In genomic region chr11:117357916-117358639, GRCm38 (mm10) we compare ENCODE assay signal across 8 mouse cellular contexts.
DNase-seq lines count a peak whose midpoint lies in the region; ATAC-seq and TF ChIP-seq lines count a peak whose summit lies in the region.

No protein-coding gene starts in this region.

- H3K27ac ChIP-seq in embryonic facial prominence, embryonic 13.5 days = peak overlapping the region; percentile 55; the same call in 1 of the 2 replicates
- no peak overlapping the region for H3K27ac ChIP-seq in kidney, embryonic 14.5 days (ENCODE audit: low read depth, low read length)
- no peak overlapping the region for H3K27ac ChIP-seq in limb, embryonic 14.5 days (replicated peaks; ENCODE audit: low read depth, low read length)

- DNase-seq in 416B (ENCODE audit: low read depth) = peak; percentile 93
- DNase-seq in adrenal gland, postnatal 36 days = peak; percentile 92 to 94
- peak; percentile 94 for DNase-seq in heart, adult 8-10 months (ENCODE audit: low spot score)
- peak; percentile 99 for DNase-seq in limb, embryonic 14.5 days (ENCODE audit: low spot score)
- DNase-seq in monocyte, adult 2 months (ENCODE audit: low read depth in 1 of 2, low spot score in 2 of 2) = peak; percentile 62 to 82
- DNase-seq in spleen, postnatal 36 days (ENCODE audit: low spot score in 2 of 2) = peak; percentile 85 to 91

- H3K36me3 ChIP-seq in embryonic facial prominence, embryonic 13.5 days = peaks cover 95% of the 10 kb centered on the region
- H3K36me3 ChIP-seq in kidney, embryonic 14.5 days (ENCODE audit: control insufficient read depth, insufficient read depth, low read length) = peaks cover 89% of the 10 kb centered on the region
- peaks cover 94% of the 10 kb centered on the region for H3K36me3 ChIP-seq in limb, embryonic 14.5 days (ENCODE audit: control insufficient read depth, insufficient read depth, low read length)

- no peak overlapping the region for H3K4me3 ChIP-seq in embryonic facial prominence, embryonic 13.5 days
- H3K4me3 ChIP-seq in kidney, embryonic 14.5 days (ENCODE audit: low read length) = no peak overlapping the region
- H3K4me3 ChIP-seq in limb, embryonic 14.5 days (replicated peaks; ENCODE audit: low read length) = no peak overlapping the region

- WGBS in embryonic facial prominence, embryonic 13.5 days = 35% methylated on average over 8 of the region's 8 CpGs
- 37% methylated on average over 8 of the region's 8 CpGs for whole genome bisulfite sequencing in kidney, embryonic 14.5 days
- 43% methylated on average over 8 of the region's 8 CpGs for WGBS in limb, embryonic 14.5 days

- 0 out of 2 replicates have a peak, but pooled peaks have one; percentile 46 for TF ChIP-seq POLR2A in limb, embryonic 14.5 days (IDR thresholded peaks at IDR 0.05; ENCODE audit: borderline replicate concordance, extremely low read depth, insufficient read depth, insufficient read length)

- H3K9me3 ChIP-seq in embryonic facial prominence, embryonic 13.5 days = no peaks in the 10 kb centered on the region
- no peaks in the 10 kb centered on the region for H3K9me3 ChIP-seq in kidney, embryonic 14.5 days (ENCODE audit: control insufficient read depth, low read length)
- no peaks in the 10 kb centered on the region for H3K9me3 ChIP-seq in limb, embryonic 14.5 days (ENCODE audit: control insufficient read depth, low read length)

- H3K27me3 ChIP-seq in embryonic facial prominence, embryonic 13.5 days = no peaks in the 10 kb centered on the region
- no peaks in the 10 kb centered on the region for H3K27me3 ChIP-seq in kidney, embryonic 14.5 days (ENCODE audit: control insufficient read depth, insufficient read depth, low read length)
- no peaks in the 10 kb centered on the region for H3K27me3 ChIP-seq in limb, embryonic 14.5 days (ENCODE audit: control insufficient read depth, insufficient read depth, low read length)

- peaks cover 17% of the 10 kb centered on the region for H3K4me1 ChIP-seq in embryonic facial prominence, embryonic 13.5 days
- H3K4me1 ChIP-seq in kidney, embryonic 14.5 days (ENCODE audit: control insufficient read depth, insufficient read depth, low read length) = no peaks in the 10 kb centered on the region
- H3K4me1 ChIP-seq in limb, embryonic 14.5 days (ENCODE audit: control insufficient read depth, insufficient read depth, low read length) = no peaks in the 10 kb centered on the region; the same call in 1 of the 2 replicates

- H3K9ac ChIP-seq in embryonic facial prominence, embryonic 13.5 days = 0 out of 2 replicates have a peak overlapping the region, but pooled peaks have one; percentile 16
- H3K9ac ChIP-seq in kidney, embryonic 14.5 days (ENCODE audit: low read depth, low read length) = no peak overlapping the region
- no peak overlapping the region for H3K9ac ChIP-seq in limb, embryonic 14.5 days (ENCODE audit: low read depth, low read length, severe bottlenecking)

- ATAC-seq in embryonic facial prominence, embryonic 13.5 days (ENCODE audit: insufficient number of reproducible peaks, insufficient read depth, low FRiP score, low TSS enrichment, low read depth) = peak; percentile 60; the same call in 1 of the 2 replicates
- ATAC-seq in kidney, embryonic 14.5 days (ENCODE audit: low FRiP score, low TSS enrichment) = peak; percentile 76
- peak; percentile 78 for ATAC-seq in limb, embryonic 14.5 days (ENCODE audit: low FRiP score, low read depth)

- H3K4me2 ChIP-seq in embryonic facial prominence, embryonic 13.5 days = no peak overlapping the region
- no peak overlapping the region for H3K4me2 ChIP-seq in kidney, embryonic 14.5 days (replicated peaks; ENCODE audit: low read depth, low read length)
- H3K4me2 ChIP-seq in limb, embryonic 14.5 days (replicated peaks; ENCODE audit: low read depth, low read length, severe bottlenecking) = no peak overlapping the region
